Mouse (Mus musculus) natural killer cell, adult 2 months (primary cell): ENCODE results near the gene Retsat.
A peak's percentile ranks its signal among the peaks of the same experiment; 100 is the strongest.

Experiments
- DNase-seq, 2 experiments: peaks; one replicate each; pipeline ENCODE4 v3.0.0; 2022; ENCODE audit warnings: low spot score in 2 of 2

The Retsat gene

DNA sequence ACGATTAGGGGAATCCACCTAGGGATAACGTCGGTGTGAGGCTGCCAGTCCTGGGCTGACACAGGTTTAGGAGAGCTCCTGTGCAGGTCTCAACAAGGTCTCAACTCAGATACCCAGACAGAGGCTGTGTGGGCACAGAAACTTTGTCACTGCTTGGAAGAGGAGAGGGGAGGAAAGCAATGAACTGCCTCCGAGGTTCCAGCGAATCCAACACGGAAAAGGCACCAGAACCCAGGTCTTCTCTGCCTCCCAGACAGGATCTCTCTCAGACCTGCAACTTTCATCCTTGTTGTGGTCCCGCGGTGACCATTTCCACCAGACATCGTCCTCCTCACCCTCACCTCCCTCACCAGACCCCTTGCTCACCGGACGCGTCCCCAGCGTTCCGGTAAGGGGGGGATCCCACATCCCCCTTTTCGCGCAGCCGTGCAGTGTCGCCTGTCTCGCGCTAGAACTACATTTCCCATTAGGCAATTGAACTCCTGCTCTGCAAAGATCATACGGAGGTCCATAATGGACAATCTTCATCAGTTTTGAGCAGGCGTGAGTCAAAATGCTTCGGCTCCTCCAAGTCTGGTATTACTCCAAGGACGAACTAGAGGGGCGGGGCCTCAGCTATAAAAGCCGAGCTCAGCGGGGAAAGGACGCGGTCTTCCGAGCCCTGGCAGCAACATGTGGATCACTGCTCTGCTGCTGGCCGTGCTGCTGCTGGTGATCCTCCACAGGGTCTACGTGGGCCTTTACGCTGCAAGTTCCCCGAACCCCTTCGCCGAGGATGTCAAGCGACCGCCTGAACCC lies at the start of gene Retsat, which contains the start of gene Elmod3:
TSS of gene Retsat (plus strand) at position 520 of the 798 bp plus-strand sequence.
TSS of gene Elmod3 (minus strand) at position 458 of the 798 bp plus-strand sequence.
- DNase-seq: peak; percentile 68 to 74

DNA sequence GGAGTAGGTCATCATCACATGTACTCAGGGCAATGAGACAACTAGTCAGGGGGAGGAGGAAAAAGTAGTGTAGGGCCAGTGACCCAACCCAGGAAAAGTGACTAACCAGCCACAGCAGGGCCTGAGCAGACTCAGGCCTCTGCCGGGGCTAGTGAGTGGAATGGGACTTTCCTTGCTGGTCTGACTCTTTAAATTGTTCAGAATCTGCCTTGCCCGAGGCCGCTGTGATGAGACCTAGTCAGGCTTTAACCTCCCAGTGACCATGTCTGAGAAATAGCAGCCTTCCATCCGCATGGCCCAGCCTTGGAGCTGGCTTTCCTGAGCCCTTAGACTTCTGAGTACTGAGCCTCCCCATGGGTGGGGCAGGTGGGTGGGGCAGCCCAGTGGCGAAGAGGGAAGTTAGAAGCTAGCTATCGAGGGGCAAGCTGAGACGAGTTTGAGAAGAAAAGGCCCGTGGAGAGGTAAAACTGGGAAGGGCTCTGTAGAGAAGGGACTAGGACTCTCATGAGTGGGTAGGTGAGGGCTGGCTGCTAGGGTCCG lies 49.2 kb upstream of the Retsat start:
- peak; percentile 53 to 55 for DNase-seq

DNA sequence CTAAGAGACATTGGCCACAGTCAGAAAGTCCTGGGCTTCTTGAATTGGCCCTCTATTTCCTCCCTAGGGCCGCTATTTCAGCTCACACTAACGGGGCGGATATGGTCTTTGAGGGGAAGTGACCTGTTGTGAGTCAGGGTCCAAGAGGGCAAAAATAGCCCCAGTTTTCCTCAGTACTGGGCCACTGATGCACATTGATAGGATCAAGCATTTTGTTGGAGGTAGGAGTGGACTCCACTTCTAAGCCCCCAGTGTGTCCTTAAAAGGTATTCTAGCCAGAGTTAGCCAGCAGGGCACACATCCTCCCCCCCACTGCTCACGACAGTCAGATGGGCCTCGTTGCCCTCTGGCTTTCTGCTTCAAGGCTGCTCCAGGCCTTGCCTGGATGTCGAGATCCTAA lies 48.2 kb upstream of the Retsat start:
- DNase-seq: no peak

DNA sequence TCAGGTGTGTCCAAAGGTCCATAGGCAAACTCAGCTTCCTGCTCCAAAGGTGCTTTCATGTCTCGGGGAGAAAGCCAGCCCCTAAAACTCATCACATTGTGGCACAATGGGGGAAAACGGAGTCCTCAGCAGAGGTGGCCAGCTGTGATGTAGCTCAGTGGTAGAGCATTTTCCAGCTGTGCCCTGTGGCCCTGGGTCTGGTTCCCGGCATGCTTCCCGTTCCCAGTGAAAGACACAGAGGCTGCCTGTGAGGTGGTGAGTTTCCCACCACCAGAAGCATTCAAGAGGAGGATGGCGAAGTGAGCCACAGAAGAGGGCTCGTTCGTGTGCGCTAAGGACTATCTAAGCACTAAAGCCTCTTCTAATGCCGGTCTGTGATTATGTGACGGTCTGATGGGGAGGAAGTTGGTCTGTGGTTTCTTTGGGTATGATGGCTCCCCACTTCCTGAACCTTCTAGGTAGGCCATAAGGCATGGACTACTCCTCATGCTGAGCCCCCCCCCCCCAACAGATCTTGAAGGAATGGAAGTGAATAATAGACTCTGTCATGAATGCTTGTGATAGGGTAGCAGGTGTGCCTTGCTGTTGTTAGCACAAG lies 47.7 kb upstream of the Retsat start:
- peak; percentile 34 to 37 for DNase-seq

DNA sequence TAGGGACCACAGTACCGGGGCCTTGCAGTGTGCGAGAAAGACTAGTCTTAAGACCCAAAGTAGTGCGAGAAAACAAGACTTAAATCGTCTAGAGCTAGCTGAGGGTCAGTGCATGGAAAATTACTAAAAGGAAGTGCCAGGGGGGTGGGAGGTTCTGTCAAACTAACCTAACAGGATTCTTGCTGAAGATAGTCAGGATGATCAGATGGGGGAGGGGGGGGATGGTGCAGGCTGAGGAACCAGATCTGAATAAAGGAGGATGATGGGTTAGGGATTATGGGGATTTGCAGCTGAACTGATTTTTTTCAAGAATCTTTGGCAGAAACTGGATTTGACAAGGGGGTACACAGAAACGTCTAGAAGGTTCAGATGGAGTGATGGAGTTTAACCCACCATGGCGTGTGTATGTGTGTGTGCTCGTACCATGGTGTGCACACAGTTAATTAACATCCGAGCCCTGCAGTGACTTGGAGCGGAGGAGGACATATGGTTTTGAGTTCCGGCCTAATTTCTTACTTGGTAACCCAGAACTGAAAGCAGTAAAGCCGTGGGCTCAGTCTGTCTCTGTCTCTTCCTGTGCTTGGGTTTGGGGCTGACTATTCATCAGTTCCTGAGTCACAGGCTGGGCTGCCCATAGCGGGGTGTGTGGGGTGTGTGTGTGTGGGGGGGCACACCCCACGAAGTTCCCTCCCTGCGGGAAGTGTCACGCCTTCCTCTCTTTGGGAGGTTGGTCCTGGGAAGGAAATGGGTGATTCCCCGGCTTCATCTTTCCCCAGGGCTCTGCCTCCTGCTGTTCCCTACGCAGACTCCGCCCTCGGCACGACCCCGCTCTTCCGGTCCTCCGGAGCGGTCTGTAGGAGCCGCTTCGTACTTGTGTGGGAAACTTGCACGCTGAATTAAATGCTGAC lies 45.9 kb upstream of the Retsat start:
- DNase-seq: peak; percentile 71 to 74

DNA sequence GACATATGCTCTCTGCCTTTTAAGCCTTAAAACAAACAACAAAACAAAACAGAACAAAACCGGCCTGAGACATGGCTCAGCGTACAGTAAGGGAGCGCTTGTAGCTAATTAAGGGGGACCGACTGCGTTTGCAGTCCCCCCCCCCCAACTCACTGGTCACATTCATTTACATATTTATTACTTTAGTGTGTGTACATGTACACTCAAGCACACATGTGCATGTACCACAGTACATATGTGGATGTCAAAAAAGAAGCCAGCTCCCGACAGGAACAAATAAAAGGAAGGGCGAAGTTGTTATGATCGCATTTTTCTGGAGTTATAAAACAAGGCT lies 45.2 kb upstream of the Retsat start:
- no peak for DNase-seq

DNA sequence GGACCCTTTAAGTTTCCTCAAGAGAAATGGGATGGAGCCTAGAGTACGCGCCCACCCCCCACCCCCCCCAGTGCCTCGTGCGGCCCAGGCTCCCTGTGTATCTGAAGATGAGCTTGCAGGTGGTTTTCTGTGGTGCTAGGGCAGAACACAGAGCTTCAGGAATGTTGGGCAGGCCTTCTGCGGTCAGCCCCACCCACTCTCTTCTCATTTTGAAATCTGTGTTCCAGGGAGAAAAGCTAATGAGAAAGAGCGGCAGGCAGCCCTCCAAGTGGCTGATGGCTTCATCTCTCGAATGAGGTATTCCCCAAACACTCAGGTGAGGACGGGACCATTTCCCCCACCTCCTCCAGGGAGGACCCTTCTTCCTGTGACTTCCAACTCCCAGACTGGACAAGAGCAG lies 37.5 kb upstream of the Retsat start:
- DNase-seq: no peak

DNA sequence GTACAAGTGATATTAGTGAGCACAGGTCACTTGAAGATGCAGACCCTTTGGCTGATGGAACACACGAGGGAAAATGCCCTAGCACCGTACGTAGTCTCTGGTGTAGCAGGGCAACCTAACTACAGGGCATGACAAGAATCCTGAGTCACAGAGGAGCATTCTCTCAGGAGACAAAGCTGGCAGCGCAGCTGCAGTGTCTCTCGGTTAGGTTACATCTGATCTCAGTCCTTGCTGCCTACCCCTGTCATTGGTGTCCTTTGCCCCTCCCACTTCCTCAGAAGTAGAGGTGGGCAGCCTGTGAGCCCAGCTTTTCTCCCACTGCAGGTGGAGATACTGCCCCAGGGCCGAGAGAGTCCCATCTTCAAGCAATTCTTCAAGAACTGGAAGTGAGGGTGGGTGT lies 35.8 kb upstream of the Retsat start:
- DNase-seq: no peak

DNA sequence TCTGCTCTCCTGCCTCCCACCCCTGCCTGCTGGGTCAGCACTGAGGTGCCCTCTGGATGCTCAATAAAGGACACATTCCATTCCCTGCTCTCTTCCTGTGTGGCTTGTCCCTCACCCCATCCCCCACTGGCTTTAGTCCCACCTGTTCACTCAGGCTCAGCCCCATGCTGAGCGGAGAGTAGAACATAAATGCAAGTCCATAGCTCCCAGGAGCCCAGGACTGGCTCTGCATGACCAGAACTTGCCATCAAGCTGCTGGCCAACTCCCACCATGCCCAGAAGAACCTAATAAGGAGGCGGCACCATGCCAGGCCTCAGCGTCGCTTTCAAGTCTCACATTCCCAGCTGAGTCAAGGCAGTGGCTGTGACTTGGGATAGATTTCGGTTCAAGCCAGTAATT lies 35.4 kb upstream of the Retsat start:
- DNase-seq: no peak

DNA sequence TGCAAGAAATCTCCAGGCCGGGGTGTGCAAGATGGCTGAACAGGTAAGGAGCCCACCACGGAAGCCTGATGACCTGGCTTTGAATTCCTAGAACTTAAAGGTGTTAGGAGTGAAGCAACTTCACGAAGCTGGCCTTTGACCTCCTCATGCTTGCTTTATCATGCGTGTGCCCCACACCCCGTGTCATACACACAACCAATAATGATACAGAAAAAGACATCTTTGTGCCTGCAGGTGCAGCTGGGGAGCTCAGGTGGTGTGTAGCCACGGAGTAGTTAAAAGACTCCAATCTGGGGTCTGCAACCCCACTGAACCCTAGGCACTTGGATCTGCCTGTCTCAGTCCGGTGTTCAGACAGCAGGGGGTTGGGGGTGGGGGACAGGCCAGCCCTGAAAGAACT lies 32.8 kb upstream of the Retsat start:
- no peak for DNase-seq

DNA sequence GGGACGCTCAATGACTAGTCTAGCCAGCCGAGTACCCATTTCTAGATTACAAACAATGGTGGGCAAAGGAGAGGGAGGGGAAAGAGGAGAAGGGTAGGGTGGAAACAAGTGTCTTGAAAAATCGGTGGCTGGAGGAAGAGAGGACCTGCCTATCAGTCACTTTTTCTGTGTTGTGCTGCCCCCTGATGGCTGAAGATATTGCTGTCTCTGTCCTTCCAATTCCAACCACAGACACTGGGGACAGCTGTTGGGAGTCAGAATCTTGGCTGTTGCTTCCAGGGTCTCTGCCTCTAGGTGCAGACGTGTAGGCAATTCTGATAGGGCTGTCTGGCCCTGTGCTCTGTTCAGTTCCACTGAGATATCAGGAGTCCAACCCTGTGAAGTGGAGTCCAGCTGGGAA lies 32.2 kb upstream of the Retsat start:
- peak; percentile 74 to 85 for DNase-seq

DNA sequence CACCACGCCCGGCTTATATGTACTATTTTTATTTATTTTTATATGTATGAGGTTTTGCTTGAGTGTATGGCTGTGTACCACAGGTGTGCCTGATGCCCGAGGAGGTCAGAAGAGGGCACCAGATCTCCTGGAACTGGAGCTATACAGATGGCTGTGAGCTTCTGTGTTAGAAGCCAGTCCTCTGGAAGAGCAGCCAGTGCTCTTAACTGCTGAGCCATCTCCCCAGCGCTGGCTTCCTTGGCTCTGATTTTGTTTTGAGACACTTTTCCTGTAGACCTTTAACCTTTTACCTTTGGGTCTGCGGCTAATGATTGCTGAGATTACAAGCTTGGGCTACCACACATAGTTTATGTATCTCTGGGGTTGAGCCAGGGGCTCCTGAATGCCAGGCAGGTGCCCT lies 30.8 kb upstream of the Retsat start:
- DNase-seq: no peak

DNA sequence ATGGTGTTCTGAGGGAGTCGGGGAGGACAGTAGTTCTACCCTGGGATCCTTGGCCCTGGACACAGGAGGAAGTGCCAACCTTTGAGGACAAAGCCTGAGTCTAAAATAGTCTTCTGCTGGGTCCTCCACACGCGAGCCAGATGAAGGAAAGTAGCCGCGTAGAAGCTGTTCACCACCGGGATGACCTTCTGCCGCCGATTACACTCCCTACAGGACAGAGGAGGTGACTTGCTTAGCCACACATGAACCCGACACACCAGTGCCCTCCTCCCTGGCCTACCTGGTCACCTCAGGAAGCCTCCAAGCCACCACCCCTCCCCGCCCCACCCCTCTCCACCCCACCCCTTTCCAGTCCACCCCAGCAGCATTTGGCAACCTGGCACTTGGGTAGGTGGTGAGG lies 29.5 kb upstream of the Retsat start:
- no peak for DNase-seq

DNA sequence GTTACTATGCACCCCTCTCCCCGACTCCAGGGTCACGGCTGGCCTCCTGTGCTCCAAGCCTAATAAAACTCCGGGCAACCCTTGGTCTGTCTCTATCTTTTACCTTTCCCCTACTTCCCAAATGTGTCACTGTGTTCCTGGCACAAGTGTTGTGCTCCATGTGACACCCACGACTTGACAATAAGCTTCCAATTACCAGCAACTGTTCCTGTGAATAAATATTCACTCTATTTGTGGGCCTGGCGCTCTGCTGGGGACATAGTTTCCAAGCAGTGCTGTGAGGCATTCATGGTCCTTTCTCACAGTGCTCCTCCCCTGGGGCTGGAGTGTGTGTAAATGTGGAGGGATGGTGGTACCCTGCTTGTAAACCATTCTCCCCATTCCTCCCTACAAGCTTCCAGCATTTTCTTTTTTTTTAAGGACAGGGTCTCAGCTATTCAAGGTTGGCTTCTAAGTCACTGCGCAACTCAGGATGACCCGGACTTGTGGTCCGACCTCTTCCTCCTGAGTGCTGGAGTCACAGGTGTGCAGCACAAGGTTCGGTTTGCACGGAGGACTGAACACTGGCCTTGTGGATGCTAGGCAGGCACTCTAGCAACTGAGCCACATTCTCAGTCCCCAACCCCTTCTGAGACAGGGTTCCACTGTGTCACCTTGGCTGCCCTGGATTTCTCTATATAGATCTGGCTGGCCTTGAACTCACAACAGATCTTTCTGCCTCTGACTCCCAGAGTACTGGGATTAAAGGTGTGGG lies 27.5 kb upstream of the Retsat start:
- DNase-seq: no peak

DNA sequence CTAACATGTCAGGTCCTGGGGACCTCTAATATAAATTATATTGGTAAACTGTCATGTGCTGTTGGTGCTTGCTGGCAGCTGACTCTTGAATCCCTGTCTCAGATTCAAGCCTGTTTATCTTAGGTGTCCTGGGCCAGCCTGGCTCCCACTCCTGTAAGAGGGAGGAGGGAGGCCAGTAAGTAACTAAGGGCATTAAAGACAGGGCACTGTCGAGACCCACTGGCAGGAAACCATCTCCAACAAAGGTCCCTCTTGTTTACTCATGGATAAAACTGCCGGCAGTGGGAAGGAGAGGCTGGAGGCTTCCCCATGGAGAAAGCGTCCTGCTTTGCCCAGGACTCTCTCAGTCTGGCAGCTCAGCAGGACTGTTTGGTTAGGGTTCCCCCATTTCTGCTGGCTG lies 26.4 kb upstream of the Retsat start:
- no peak for DNase-seq

DNA sequence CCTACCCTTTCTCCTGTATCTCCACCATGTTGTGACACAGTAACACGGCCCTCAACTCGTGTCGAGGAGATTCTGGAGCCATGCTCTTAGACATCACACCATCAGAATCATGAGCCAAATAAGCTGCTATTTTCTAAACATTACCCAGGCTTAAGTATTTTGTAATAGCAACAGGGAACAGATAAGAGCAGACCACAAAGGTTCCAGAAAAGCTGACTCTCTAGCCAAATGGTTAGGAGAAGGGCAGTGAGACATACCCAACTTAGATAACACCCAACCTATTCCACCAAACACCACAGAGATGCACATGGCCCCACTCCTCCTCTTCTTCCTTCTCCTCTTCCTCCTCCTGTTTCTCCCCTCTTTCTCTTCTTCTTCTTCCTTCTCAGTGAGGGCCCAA lies 22.2 kb upstream of the Retsat start:
- no peak for DNase-seq

DNA sequence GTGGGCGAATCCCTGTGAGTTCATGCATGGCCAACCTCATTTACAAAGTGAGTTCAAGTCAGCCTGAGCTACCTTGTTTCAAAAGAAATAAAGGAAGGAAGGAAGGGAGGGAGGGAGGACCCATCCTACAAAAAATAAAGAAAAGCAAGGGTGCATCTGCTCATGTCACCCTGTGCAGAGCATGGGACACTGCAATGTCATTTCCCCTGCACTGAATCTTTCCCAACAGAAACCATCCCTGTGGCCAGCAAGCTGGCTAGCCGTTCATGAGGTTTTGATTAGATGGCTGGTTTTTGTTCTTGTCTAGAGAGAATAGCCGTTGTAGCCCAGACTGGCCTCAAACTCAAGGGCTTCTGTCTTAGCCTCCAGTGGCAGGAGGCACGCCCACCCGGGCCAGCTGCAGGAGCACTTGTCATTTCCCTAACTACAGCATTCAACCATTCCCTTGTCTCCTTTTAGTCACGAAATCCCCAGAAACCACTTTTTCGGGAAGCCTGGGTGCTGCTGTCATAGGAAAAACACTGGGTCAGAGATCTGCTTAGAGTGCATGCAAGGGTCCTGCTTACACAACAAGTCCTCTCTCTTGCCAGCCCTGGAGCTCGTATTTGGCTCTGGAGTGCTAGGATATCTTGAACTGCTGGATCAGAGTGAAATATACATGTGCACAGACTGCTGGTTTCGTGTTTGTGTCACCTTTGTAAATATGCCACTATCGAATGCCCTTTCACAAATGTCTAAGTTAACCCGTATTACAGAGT lies 16.5 kb upstream of the Retsat start:
- no peak for DNase-seq

DNA sequence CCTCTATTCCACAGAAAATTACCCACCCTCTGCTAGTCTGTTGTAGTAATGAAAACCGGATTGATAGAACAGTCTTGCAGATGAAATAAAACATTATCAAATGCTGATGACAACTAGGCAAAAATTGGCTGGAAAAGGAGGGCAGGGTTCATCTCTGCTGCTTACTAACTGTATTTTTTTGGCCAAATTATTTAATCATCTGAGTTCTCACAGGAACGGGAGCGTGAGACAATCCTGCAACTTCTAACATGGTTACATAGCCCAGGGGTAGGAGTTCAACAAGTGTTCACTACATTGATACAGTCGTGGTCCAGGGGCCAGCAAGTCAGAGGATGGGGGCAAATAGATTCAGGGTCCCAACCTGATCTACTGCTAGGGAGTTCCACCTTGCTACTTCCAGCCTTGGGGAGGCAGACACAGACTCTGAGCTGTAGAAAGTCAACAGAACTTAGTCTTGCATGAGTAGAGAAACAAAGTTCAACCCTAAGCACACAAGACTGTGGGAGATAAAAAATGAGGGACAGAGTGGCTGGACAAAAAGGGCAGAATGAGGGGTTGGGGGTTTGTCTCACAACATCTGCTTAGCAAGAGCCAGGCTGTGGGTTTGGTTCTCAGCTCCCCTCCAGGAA lies 14.9 kb upstream of the Retsat start:
- DNase-seq: no peak

DNA sequence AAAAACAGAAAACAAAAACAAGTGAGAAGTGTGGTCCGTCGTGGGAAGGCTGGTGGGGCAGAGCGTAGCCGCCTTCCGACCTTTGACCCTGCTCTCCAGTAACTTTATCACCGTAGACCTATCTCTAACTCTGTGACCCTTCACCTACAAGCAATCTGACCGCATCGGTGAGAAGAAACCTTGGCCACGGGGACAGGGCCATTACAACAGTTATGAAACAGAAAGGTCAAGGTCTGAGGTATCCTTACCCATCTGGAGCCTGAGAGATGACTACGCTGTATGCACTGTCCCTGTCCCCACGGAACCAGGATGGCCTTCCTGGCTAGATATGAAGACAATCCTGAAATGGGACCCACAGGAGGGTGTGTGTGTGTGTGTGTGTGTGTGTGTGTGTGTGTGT lies 14.1 kb upstream of the Retsat start:
- DNase-seq: no peak

DNA sequence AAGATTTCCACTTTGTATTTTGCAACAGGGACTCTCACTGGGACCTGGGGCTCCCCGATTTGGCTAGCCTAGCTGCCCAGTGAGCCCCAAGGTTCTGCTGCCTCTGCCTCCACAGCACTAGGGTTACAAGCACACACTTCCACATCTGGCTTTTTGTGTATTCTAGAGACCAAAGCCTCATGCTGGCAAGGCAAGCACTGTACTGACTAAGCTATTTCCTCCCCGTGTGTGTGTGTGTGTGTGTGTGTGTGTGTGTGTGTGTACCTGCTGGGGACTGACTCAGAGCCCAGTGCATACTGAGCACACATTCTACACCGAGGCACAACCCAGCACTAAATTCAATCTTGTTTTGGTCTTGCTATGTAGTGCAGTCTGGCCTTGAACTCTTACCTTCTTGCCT lies 11.6 kb upstream of the Retsat start:
- DNase-seq: no peak
